Mouse (Mus musculus): ENCODE data around the gene Thra. TPM values are rescaled to one million over a fixed set of nuclear protein-coding genes. Genes with fewer than 3 reads are reported as not detected.

Gene Thra
- total and polyA plus RNA-seq, 2 experiments from 2014 or later, result 44.0 to 234 TPM

DNA sequence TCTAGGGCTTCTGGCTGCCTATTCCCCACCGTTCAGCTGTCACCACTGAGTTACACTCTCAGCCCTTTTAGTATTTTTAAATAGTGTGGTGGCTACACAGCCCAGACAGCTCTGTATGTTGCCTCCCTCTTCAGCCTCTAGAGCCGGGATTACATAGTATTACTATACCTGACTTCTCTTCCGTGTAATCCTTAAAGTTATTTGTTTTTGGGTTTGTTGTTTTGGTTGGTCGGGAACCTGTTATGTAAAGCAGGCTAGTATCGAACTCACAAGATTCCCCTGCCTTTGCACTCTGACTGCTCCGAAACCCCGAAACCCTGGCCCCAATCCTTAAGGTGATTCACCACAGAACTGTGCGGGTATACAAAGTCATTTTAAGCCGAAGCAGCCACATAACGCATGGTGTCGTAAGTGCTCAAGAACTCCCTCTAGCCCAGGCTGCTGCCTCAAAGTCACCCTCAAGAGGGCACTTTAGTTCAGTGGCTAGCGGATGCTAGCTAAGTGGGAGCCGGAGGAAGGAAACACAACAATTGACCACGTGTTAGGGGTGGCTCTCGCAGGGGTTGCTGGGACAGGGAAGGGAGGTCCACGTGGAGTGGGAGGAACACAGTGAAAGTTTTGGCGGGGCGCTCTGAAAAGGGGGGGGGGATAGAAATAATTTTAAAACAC, 48.2 kb downstream of the Thra start:
- H3K27me3 ChIP-seq (ENCODE audit: control insufficient read depth, insufficient read depth, low read length), result no peaks in the 10 kb centered on the region
- peak; percentile 62 for ATAC-seq (ENCODE audit: insufficient read depth, low read depth)

DNA sequence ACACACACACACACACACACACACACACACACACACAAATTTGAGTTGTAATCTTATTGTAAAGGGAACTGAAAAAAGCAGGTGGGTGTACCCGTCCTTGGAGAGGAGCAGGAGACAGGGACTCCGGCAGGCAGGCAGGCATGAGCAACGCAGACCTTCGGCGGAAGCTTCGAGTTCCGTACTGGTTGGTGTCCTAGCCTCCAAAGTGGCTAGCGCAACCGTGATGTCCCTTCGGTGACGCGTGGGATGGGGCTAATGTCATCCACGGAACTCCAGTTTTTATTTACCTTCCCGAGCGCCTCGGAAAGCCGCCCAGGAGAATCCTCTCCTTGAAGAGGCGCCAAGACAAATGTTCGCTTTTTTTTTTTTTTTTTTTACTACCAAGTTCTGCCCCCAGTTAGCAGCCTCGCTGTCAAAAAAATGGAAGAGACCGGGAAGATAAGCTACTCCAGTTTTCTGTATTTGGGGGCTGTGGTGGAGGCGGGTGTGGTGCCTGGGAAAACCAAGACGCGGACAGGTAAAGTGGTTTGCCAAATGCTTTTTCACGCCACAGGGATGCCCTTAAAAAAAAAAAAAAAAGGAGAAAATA, 48.9 kb downstream of the Thra start:
- no peaks in the 10 kb centered on the region for H3K27me3 ChIP-seq (ENCODE audit: control insufficient read depth, insufficient read depth, low read length)
- no peak for TF ChIP-seq EP300 (IDR thresholded peaks at IDR 0.05; ENCODE audit: low read depth)
- TF ChIP-seq CTCF (IDR thresholded peaks at IDR 0.05; ENCODE audit: low read depth), result no peak
- H3K4me2 ChIP-seq (ENCODE audit: low read depth, low read length), result peak overlapping the region; percentile 97
- ATAC-seq (ENCODE audit: insufficient read depth, low read depth), result no peak
- H3K9ac ChIP-seq (replicated peaks; ENCODE audit: low read depth, low read length), result peak overlapping the region; percentile 62
- peak overlapping the region; percentile 99 for H3K27ac ChIP-seq (ENCODE audit: low read depth)
- peak overlapping the region; percentile 59 for H3K4me3 ChIP-seq (ENCODE audit: low read depth, low read length)
- DNase-seq (ENCODE audit: low spot score), result no peak
- H3K4me1 ChIP-seq (ENCODE audit: control insufficient read depth, insufficient read depth), result peaks cover 42% of the 10 kb centered on the region
- no peaks in the 10 kb centered on the region for H3K9me3 ChIP-seq (replicated peaks; ENCODE audit: control insufficient read depth, low read length)
- H3K36me3 ChIP-seq (replicated peaks; ENCODE audit: control insufficient read depth, insufficient read depth, low read length), result no peaks in the 10 kb centered on the region
- WGBS, result under 1% methylated on average over 25 of the region's 25 CpGs

More for the DNA sequence above, 48.2 kb downstream of the Thra start:
- Histone ChIP-seq H3K36me3 (replicated peaks; ENCODE audit: control insufficient read depth, insufficient read depth, low read length) (no peaks in the 10 kb centered on the region), H3K4me2 (ENCODE audit: low read depth, low read length) (peak overlapping the region; percentile 97), H3K27ac (ENCODE audit: low read depth) (peak overlapping the region; percentile 99), H3K9me3 (replicated peaks; ENCODE audit: control insufficient read depth, low read length) (no peaks in the 10 kb centered on the region), H3K4me3 (ENCODE audit: low read depth, low read length) (peak overlapping the region; percentile 59), H3K9ac (replicated peaks; ENCODE audit: low read depth, low read length) (peak overlapping the region; percentile 35; the same call in 1 of the 2 replicates), H3K4me1 (ENCODE audit: control insufficient read depth, insufficient read depth) (peaks cover 43% of the 10 kb centered on the region)
- peak; percentile 89 for TF ChIP-seq EP300 (IDR thresholded peaks at IDR 0.05; ENCODE audit: low read depth)
- peak; percentile 88 for TF ChIP-seq CTCF (IDR thresholded peaks at IDR 0.05; ENCODE audit: low read depth)
- 5% methylated on average over 17 of the region's 18 CpGs for WGBS
- peak; percentile 99 for DNase-seq (ENCODE audit: low spot score)

DNA sequence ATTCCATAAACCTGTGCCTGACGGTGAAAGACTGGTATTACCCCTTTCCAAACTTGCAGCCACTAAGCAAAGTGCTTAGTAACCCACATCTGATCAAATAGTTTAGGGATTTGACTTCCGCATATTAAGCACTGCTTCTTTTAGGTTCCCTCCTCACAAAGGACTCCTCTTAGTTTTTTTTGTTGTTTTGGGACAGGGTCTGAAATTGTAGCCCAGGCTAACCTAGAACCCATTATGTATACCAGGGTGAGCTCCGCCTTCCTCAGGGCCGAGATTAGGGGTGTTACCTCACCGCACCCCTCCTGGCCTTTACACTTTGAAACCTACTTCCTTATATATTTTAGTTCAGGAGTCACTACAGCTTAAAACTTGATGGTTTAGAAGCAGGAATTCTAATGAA, 49.4 kb downstream of the Thra start:
- peak overlapping the region; percentile 59 for H3K4me3 ChIP-seq (ENCODE audit: low read depth, low read length)
- H3K27me3 ChIP-seq (ENCODE audit: control insufficient read depth, insufficient read depth, low read length), result no peaks in the 10 kb centered on the region
- H3K4me1 ChIP-seq (ENCODE audit: control insufficient read depth, insufficient read depth), result peaks cover 37% of the 10 kb centered on the region
- no peak for DNase-seq (ENCODE audit: low spot score)
- peak overlapping the region; percentile 62 for H3K9ac ChIP-seq (replicated peaks; ENCODE audit: low read depth, low read length)
- H3K27ac ChIP-seq (ENCODE audit: low read depth), result no peak overlapping the region
- no peak for ATAC-seq (ENCODE audit: insufficient read depth, low read depth)
- no peaks in the 10 kb centered on the region for H3K36me3 ChIP-seq (replicated peaks; ENCODE audit: control insufficient read depth, insufficient read depth, low read length)
- no peaks in the 10 kb centered on the region for H3K9me3 ChIP-seq (replicated peaks; ENCODE audit: control insufficient read depth, low read length)
- H3K4me2 ChIP-seq (ENCODE audit: low read depth, low read length), result peak overlapping the region; percentile 97
- TF ChIP-seq CTCF (IDR thresholded peaks at IDR 0.05; ENCODE audit: low read depth), result no peak
- TF ChIP-seq EP300 (IDR thresholded peaks at IDR 0.05; ENCODE audit: low read depth), result no peak
- WGBS, result 33% methylated on average over 5 of the region's 5 CpGs

DNA sequence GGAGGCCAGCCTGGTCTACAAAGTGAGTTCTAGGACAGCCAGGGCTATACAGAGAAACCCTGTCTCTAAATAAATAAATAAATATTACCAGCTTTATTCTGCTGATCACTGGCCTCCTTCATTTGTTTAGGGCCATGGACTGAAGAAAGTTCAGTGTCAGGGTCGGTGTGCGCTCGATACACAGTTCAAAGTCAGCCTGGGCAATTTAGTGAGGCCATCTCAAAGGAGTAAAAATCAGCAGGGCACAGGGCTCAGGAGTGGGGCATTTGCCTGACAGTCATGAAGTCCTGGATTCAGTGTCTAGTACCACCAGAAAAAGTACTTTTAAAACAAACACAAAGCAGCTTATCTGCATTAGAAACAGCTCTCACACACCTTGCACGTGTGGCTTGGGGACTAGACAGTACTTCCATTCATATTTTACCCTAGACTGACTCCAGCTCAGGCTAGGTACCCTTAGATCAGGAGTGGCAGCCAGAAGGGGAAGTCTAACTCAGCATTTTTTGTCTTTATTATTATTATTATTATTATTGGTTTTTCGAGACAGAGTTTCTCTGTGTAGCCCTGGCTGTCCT, 50.3 kb downstream of the Thra start:
- Histone ChIP-seq H3K4me3 (ENCODE audit: low read depth, low read length) (no peak overlapping the region), H3K4me1 (ENCODE audit: control insufficient read depth, insufficient read depth) (peaks cover 28% of the 10 kb centered on the region), H3K9ac (replicated peaks; ENCODE audit: low read depth, low read length) (no peak overlapping the region), H3K27me3 (ENCODE audit: control insufficient read depth, insufficient read depth, low read length) (no peaks in the 10 kb centered on the region), H3K9me3 (replicated peaks; ENCODE audit: control insufficient read depth, low read length) (no peaks in the 10 kb centered on the region), H3K4me2 (ENCODE audit: low read depth, low read length) (no peak overlapping the region), H3K27ac (ENCODE audit: low read depth) (no peak overlapping the region), H3K36me3 (replicated peaks; ENCODE audit: control insufficient read depth, insufficient read depth, low read length) (no peaks in the 10 kb centered on the region)
- DNase-seq (ENCODE audit: low spot score) (no peak), ATAC-seq (ENCODE audit: insufficient read depth, low read depth) (no peak)
- 80% methylated on average over 5 of the region's 5 CpGs for WGBS
- TF ChIP-seq EP300 (IDR thresholded peaks at IDR 0.05; ENCODE audit: low read depth) (no peak), CTCF (IDR thresholded peaks at IDR 0.05; ENCODE audit: low read depth) (no peak)

DNA sequence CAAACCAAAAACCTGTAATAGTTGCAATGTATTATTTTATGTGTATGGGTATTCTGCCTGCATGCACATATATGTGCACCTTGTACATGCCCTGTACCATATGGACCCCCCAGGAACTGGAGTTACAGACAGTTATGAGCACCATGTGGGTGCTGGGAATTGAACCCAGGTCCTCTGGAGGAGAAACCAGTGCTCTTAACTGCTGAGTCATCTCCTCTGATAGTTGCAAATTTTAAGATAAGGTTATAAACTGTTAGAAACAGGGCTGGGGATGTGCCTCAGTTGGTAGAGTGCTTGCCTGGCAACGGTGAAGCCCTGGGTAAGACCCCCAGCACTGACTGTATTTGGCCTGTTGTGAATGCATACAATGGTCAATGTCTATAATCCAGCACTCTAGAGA, 51.0 kb downstream of the Thra start:
- no peaks in the 10 kb centered on the region for H3K9me3 ChIP-seq (replicated peaks; ENCODE audit: control insufficient read depth, low read length)
- H3K27me3 ChIP-seq (ENCODE audit: control insufficient read depth, insufficient read depth, low read length), result no peaks in the 10 kb centered on the region
- 67% methylated on average over 1 of the region's 1 CpGs for WGBS
- no peak overlapping the region for H3K27ac ChIP-seq (ENCODE audit: low read depth)
- TF ChIP-seq CTCF (IDR thresholded peaks at IDR 0.05; ENCODE audit: low read depth), result no peak
- peaks cover 22% of the 10 kb centered on the region for H3K4me1 ChIP-seq (ENCODE audit: control insufficient read depth, insufficient read depth)
- H3K36me3 ChIP-seq (replicated peaks; ENCODE audit: control insufficient read depth, insufficient read depth, low read length), result no peaks in the 10 kb centered on the region
- no peak overlapping the region for H3K4me2 ChIP-seq (ENCODE audit: low read depth, low read length)
- DNase-seq (ENCODE audit: low spot score) (no peak), ATAC-seq (ENCODE audit: insufficient read depth, low read depth) (no peak)
- no peak overlapping the region for H3K9ac ChIP-seq (replicated peaks; ENCODE audit: low read depth, low read length)
- H3K4me3 ChIP-seq (ENCODE audit: low read depth, low read length), result no peak overlapping the region
